Mouse (Mus musculus) monocyte, adult 2 months (primary cell): ENCODE measurements around the gene Ccdc171.
"Not testable (repeated sequence)": the region's sequence is repeated elsewhere in the genome, so short reads cannot be mapped to it uniquely, and the experiment has no call there.

Experiments
- DNase-seq, 2 experiments: peaks; one replicate each; pipeline ENCODE4 v3.0.0; 2022; ENCODE audit warnings: low spot score in 2 of 2, low read depth in 1 of 2

Gene Ccdc171

GRCm38 (mm10) chr4:83524843-83525689, at the start of gene Ccdc171:
Gene Ccdc171 (plus strand): TSS chr4:83525545.
- DNase-seq: peak; percentile 81 to 90

GRCm38 (mm10) chr4:83485250-83485649, 40.1 kb upstream of the Ccdc171 start:
- DNase-seq: no peak

- peak; percentile 36 to 48 for DNase-seq
Observed at GRCm38 (mm10) chr4:83485735-83486116, 39.6 kb upstream of the Ccdc171 start.

- DNase-seq: peak; percentile 55 to 76
Observed at GRCm38 (mm10) chr4:83486117-83486901, 39.0 kb upstream of the Ccdc171 start, which contains the start of gene Psip1. Gene Psip1 (minus strand): TSS chr4:83486459.

GRCm38 (mm10) chr4:83489121-83489520, 36.2 kb upstream of the Ccdc171 start:
- DNase-seq: no peak

- no peak for DNase-seq
Observed at GRCm38 (mm10) chr4:83493112-83493511, 32.2 kb upstream of the Ccdc171 start.

GRCm38 (mm10) chr4:83497013-83497412, 28.3 kb upstream of the Ccdc171 start:
- DNase-seq: not testable (repeated sequence)

GRCm38 (mm10) chr4:83500154-83501036, 24.9 kb upstream of the Ccdc171 start:
- DNase-seq: no peak

GRCm38 (mm10) chr4:83501037-83501430, 24.3 kb upstream of the Ccdc171 start:
- no peak for DNase-seq

- DNase-seq: no peak
Observed at GRCm38 (mm10) chr4:83509600-83509999, 15.7 kb upstream of the Ccdc171 start.

GRCm38 (mm10) chr4:83511083-83511482, 14.3 kb upstream of the Ccdc171 start:
- no peak for DNase-seq

- DNase-seq: no peak
Observed at GRCm38 (mm10) chr4:83512217-83512616, 13.1 kb upstream of the Ccdc171 start.

- no peak for DNase-seq
Observed at GRCm38 (mm10) chr4:83512644-83513043, 12.7 kb upstream of the Ccdc171 start.

GRCm38 (mm10) chr4:83514183-83514582, 11.2 kb upstream of the Ccdc171 start:
- no peak for DNase-seq

- DNase-seq: no peak
Observed at GRCm38 (mm10) chr4:83514976-83515669, 10.2 kb upstream of the Ccdc171 start.

GRCm38 (mm10) chr4:83516144-83516543, 9.2 kb upstream of the Ccdc171 start:
- not testable (repeated sequence) for DNase-seq

- DNase-seq: no peak
Observed at GRCm38 (mm10) chr4:83519148-83519547, 6.2 kb upstream of the Ccdc171 start.

GRCm38 (mm10) chr4:83519807-83520206, 5.5 kb upstream of the Ccdc171 start:
- DNase-seq: no peak

- DNase-seq: no peak
Observed at GRCm38 (mm10) chr4:83520308-83520707, 5.0 kb upstream of the Ccdc171 start.

GRCm38 (mm10) chr4:83522066-83522465, 3.3 kb upstream of the Ccdc171 start:
- DNase-seq: no peak
